Mouse (Mus musculus) stomach, postnatal 0 days (tissue): ENCODE results near the gene Aplp2.

Experiments used
- CTCF ChIP-seq: IDR thresholded peaks from 2 replicates; pipeline ENCODE4 v1.5.1; 2016; ENCODE audit warnings: antibody characterized with exemption, low read depth, mild to moderate bottlenecking, moderate library complexity
- EP300 ChIP-seq: optimal IDR thresholded peaks from 2 replicates; pipeline ENCODE3; 2016; ENCODE audit warnings: antibody characterized with exemption

DNA sequence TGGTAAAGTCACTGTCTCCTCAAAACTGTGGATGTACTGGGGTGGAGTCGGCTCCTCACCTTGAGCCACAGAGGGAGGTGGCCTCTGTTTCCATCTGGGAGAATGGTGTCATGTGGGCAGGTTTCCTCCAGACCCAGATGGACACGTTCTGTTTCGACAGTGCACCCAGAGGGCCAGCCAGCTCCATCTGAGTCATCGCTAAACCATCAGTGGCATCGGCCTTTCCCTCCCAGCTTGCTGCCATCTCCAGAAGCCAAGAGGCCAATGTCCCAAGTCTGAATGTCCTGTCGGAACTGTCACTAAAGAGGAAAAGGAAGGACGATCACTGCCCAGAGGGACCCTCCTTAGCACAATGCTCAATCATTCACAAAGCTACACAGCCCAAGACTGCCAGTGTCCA, 85.5 kb downstream of the Aplp2 start:
- TF ChIP-seq CTCF = no peak
- TF ChIP-seq EP300 = no peak
